ENCODE assay signal across 8 mouse cellular contexts in genomic region chr12:112679027-112679996, GRCm38 (mm10). TPM values are rescaled to one million over a fixed set of nuclear protein-coding genes. Genes with fewer than 3 reads are reported as not detected.
DNase-seq lines count a peak whose midpoint lies in the region; ATAC-seq and TF ChIP-seq lines count a peak whose summit lies in the region.

No protein-coding gene starts in this region.

- no peaks in the 10 kb centered on the region for H3K9me3 ChIP-seq in heart, embryonic 13.5 days
- H3K9me3 ChIP-seq in limb, embryonic 11.5 days (ENCODE audit: control insufficient read depth, low read length) = no peaks in the 10 kb centered on the region
- H3K9me3 ChIP-seq in midbrain, embryonic 13.5 days = no peaks in the 10 kb centered on the region

- H3K9ac ChIP-seq in heart, embryonic 13.5 days = peak overlapping the region; percentile 87
- H3K9ac ChIP-seq in limb, embryonic 11.5 days (ENCODE audit: low read length) = peak overlapping the region; percentile 65
- peak overlapping the region; percentile 66 for H3K9ac ChIP-seq in midbrain, embryonic 13.5 days (replicated peaks)

- ATAC-seq in heart, embryonic 13.5 days (ENCODE audit: extremely low read depth, insufficient number of reproducible peaks, low FRiP score, low TSS enrichment) = no peak
- no peak for ATAC-seq in limb, embryonic 11.5 days (ENCODE audit: insufficient number of reproducible peaks, low FRiP score, low TSS enrichment, low read depth)
- ATAC-seq in midbrain, embryonic 13.5 days = peak; percentile 54

- no peak for DNase-seq in cerebellum, adult 2 months
- DNase-seq in cerebellum, adult 11 months = no peak
- peak; percentile 43 for DNase-seq in T-cell, adult 2 months (ENCODE audit: low spot score)
- DNase-seq in limb, embryonic 11.5 days (ENCODE audit: low spot score) = peak; percentile 62
- DNase-seq in urinary bladder, postnatal 14 days (ENCODE audit: low spot score) = peak; percentile 85
- no peak for DNase-seq in ovary, postnatal 14 days (ENCODE audit: low spot score)

- TF ChIP-seq CTCF in cerebellum, adult 2 months (IDR thresholded peaks at IDR 0.05; ENCODE audit: borderline replicate concordance, insufficient read depth, low read depth, low read length) = no peak

- peak overlapping the region; percentile 84 for H3K4me2 ChIP-seq in heart, embryonic 13.5 days
- peak overlapping the region; percentile 95 for H3K4me2 ChIP-seq in limb, embryonic 11.5 days (ENCODE audit: low read depth, severe bottlenecking)
- peak overlapping the region; percentile 93 for H3K4me2 ChIP-seq in midbrain, embryonic 13.5 days (replicated peaks)

- peaks cover 14% of the 10 kb centered on the region for H3K4me1 ChIP-seq in cerebellum, adult 2 months (ENCODE audit: control insufficient read depth, insufficient read depth, low read length)
- peaks cover 39% of the 10 kb centered on the region for H3K4me1 ChIP-seq in heart, embryonic 13.5 days
- peaks cover 11% of the 10 kb centered on the region for H3K4me1 ChIP-seq in limb, embryonic 11.5 days (ENCODE audit: control insufficient read depth, insufficient read depth, low read length)
- peaks cover 40% of the 10 kb centered on the region for H3K4me1 ChIP-seq in midbrain, embryonic 13.5 days (replicated peaks)

- H3K27ac ChIP-seq in cerebellum, adult 2 months (ENCODE audit: insufficient read depth, low read length) = no peak overlapping the region
- peak overlapping the region; percentile 74 for H3K27ac ChIP-seq in heart, embryonic 13.5 days (replicated peaks)
- no peak overlapping the region for H3K27ac ChIP-seq in limb, embryonic 11.5 days (replicated peaks; ENCODE audit: low read depth, low read length)
- H3K27ac ChIP-seq in midbrain, embryonic 13.5 days = no peak overlapping the region

- no peak for TF ChIP-seq POLR2A in cerebellum, adult 2 months (IDR thresholded peaks at IDR 0.05; ENCODE audit: borderline replicate concordance, insufficient read depth, low read length)

- peaks cover 1% of the 10 kb centered on the region; the same call in 1 of the 2 replicates for H3K27me3 ChIP-seq in cerebellum, adult 2 months (ENCODE audit: control insufficient read depth, insufficient read depth, low read length)
- peaks cover 36% of the 10 kb centered on the region for H3K27me3 ChIP-seq in heart, embryonic 13.5 days (replicated peaks)
- peaks cover 41% of the 10 kb centered on the region for H3K27me3 ChIP-seq in limb, embryonic 11.5 days (ENCODE audit: control insufficient read depth, insufficient read depth, low read length)
- H3K27me3 ChIP-seq in midbrain, embryonic 13.5 days = peaks cover 46% of the 10 kb centered on the region

- WGBS in cerebellum, adult 2 months = 7% methylated on average over 69 of the region's 87 CpGs
- WGBS in heart, embryonic 13.5 days = 5% methylated on average over 77 of the region's 87 CpGs
- 4% methylated on average over 71 of the region's 87 CpGs for WGBS in limb, embryonic 11.5 days
- 4% methylated on average over 72 of the region's 87 CpGs for WGBS in midbrain, embryonic 13.5 days

- H3K4me3 ChIP-seq in cerebellum, adult 2 months (replicated peaks; ENCODE audit: insufficient read depth, low read depth, low read length) = peak overlapping the region; percentile 31
- peak overlapping the region; percentile 76 for H3K4me3 ChIP-seq in heart, embryonic 13.5 days
- H3K4me3 ChIP-seq in limb, embryonic 11.5 days (ENCODE audit: low read depth, low read length) = peak overlapping the region; percentile 63
- peak overlapping the region; percentile 57 for H3K4me3 ChIP-seq in midbrain, embryonic 13.5 days (replicated peaks)

- H3K36me3 ChIP-seq in heart, embryonic 13.5 days = peaks cover 24% of the 10 kb centered on the region
- H3K36me3 ChIP-seq in limb, embryonic 11.5 days (ENCODE audit: control insufficient read depth, insufficient read depth, low read length) = no peaks in the 10 kb centered on the region
- H3K36me3 ChIP-seq in midbrain, embryonic 13.5 days = no peaks in the 10 kb centered on the region

RNA-seq across cellular contexts. Expression of gene Zbtb42, which starts 0.7 kb away (rescaled TPM):
- polyA plus RNA-seq in cerebellum, adult 2 months (2012; rRNA removed) = 1.5 and 1.8 TPM in 2 replicates
- polyA plus RNA-seq in heart, embryonic 13.5 days (2015; fragmentation: Nextera tagmentation; extraction: Ambion mirVana) = 5.8 and 6.2 TPM in 2 replicates
- polyA plus RNA-seq in limb, embryonic 11.5 days (2014; fragmentation: Nextera tagmentation; extraction: Ambion mirVana) = 0.82 and 1.6 TPM in 2 replicates
- 2.8 and 3.3 TPM in 2 replicates for polyA plus RNA-seq in midbrain, embryonic 13.5 days (2015; fragmentation: Nextera tagmentation; extraction: Ambion mirVana)

RNA-seq across cellular contexts. Expression of gene Akt1, which starts 4.6 kb away (rescaled TPM):
- polyA plus RNA-seq in cerebellum, adult 2 months (2012; rRNA removed) = 163 and 177 TPM in 2 replicates
- 59.2 and 66.6 TPM in 2 replicates for polyA plus RNA-seq in heart, embryonic 13.5 days (2015; fragmentation: Nextera tagmentation; extraction: Ambion mirVana)
- polyA plus RNA-seq in limb, embryonic 11.5 days (2014; fragmentation: Nextera tagmentation; extraction: Ambion mirVana) = 95.4 and 113 TPM in 2 replicates
- 55.9 and 61.1 TPM in 2 replicates for polyA plus RNA-seq in midbrain, embryonic 13.5 days (2015; fragmentation: Nextera tagmentation; extraction: Ambion mirVana)

RNA-seq across cellular contexts. Expression of gene Siva1, which starts 34.8 kb away (rescaled TPM):
- 33.6 and 34.6 TPM in 2 replicates for polyA plus RNA-seq in cerebellum, adult 2 months (2012; rRNA removed)
- 129 and 149 TPM in 2 replicates for polyA plus RNA-seq in heart, embryonic 13.5 days (2015; fragmentation: Nextera tagmentation; extraction: Ambion mirVana)
- polyA plus RNA-seq in limb, embryonic 11.5 days (2014; fragmentation: Nextera tagmentation; extraction: Ambion mirVana) = 294 TPM in 2 replicates
- 83.0 and 96.5 TPM in 2 replicates for polyA plus RNA-seq in midbrain, embryonic 13.5 days (2015; fragmentation: Nextera tagmentation; extraction: Ambion mirVana)

RNA-seq across cellular contexts. Expression of gene Cep170b, which starts 40.9 kb away (rescaled TPM):
- polyA plus RNA-seq in cerebellum, adult 2 months (2012; rRNA removed) = 102 and 107 TPM in 2 replicates
- 4.0 and 4.3 TPM in 2 replicates for polyA plus RNA-seq in heart, embryonic 13.5 days (2015; fragmentation: Nextera tagmentation; extraction: Ambion mirVana)
- polyA plus RNA-seq in limb, embryonic 11.5 days (2014; fragmentation: Nextera tagmentation; extraction: Ambion mirVana) = 9.5 and 9.6 TPM in 2 replicates
- polyA plus RNA-seq in midbrain, embryonic 13.5 days (2015; fragmentation: Nextera tagmentation; extraction: Ambion mirVana) = 20.2 and 22.0 TPM in 2 replicates

RNA-seq across cellular contexts. Expression of gene Adssl1, which starts 59.5 kb away (rescaled TPM):
- polyA plus RNA-seq in cerebellum, adult 2 months (2012; rRNA removed) = 69.3 and 72.0 TPM in 2 replicates
- 69.3 and 83.9 TPM in 2 replicates for polyA plus RNA-seq in heart, embryonic 13.5 days (2015; fragmentation: Nextera tagmentation; extraction: Ambion mirVana)
- 4.4 and 5.1 TPM in 2 replicates for polyA plus RNA-seq in limb, embryonic 11.5 days (2014; fragmentation: Nextera tagmentation; extraction: Ambion mirVana)
- 1.1 and 1.5 TPM in 2 replicates for polyA plus RNA-seq in midbrain, embryonic 13.5 days (2015; fragmentation: Nextera tagmentation; extraction: Ambion mirVana)

Comparison
In these comparisons a context has a peak if more than half of its experiments do, and no peak if none do; other contexts are left out.
1. DNase-seq: peak in T-cell, adult 2 months (single experiment), limb, embryonic 11.5 days (single experiment) and urinary bladder, postnatal 14 days (single experiment); none in cerebellum, adult 2 months (0 of 2), cerebellum, adult 11 months (single experiment) and ovary, postnatal 14 days (single experiment).
2. Peak in every context shown above with its lines, with median percentiles within 50 percentile points of each other: H3K4me3 ChIP-seq, H3K4me2 ChIP-seq and H3K9ac ChIP-seq.